Mouse (Mus musculus) lung, adult 2 months (tissue): ENCODE data around the gene Nfxl1.

ENCODE experiments used
- CTCF ChIP-seq: fragments of 200-500 bp; IDR thresholded peaks from 2 replicates; pipeline ENCODE4 v1.5.1; 2011; ENCODE audit warnings: mild to moderate bottlenecking, low read length, control low read depth; ENCODE audit not compliant: insufficient read depth
- POLR2A ChIP-seq: fragments of 200-500 bp; IDR thresholded peaks from 2 replicates; pipeline ENCODE4 v1.6.1; 2011; ENCODE audit warnings: low read depth, mild to moderate bottlenecking, control low read depth, low read length, borderline replicate concordance; ENCODE audit errors: extremely low read depth

DNA sequence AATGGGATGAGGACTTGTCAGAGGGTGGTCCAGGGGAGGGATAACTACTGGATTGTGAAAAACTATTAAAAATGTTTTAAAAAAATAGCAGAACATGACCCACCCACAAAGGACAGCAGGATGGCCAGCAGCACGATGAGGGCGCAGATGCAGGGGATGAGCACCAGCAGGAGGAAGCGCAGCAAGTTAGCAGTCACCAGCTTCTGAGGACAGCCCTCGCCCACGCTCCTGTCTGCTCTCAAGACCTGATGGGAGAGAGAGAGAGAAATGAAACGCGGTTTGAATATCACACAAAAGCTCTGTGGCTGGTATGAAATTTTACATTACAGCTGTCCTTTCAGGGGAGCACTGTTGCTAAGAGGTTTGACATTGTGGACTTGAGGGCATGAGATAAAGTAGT is 87.7 kb downstream of the Nfxl1 start:
- TF ChIP-seq CTCF (no peak), POLR2A (no peak)
